Mouse (Mus musculus) stomach, postnatal 0 days (tissue): Measurements from ENCODE around the gene Fus. TPM values are rescaled to one million over a fixed set of nuclear protein-coding genes. Genes with fewer than 3 reads are reported as not detected.

Experiments
- ATAC-seq: fragments of 200-750 bp; cut with Nextera tagmentation; 2 replicates; pipeline ENCODE4 v1.8.0; 2017; ENCODE audit not compliant: low FRiP score, low TSS enrichment
- DNase-seq: peaks from one replicate; pipeline ENCODE4 v3.0.0-alpha.2; 2016; ENCODE audit warnings: low spot score
- H3K27ac ChIP-seq: fragments of 300-500 bp; sonication (generic); replicated peaks from 2 replicates; pipeline ENCODE4 v1.5.1; 2014; ENCODE audit warnings: mild to moderate bottlenecking, control low read depth
- H3K27me3 ChIP-seq: fragments of 300-500 bp; sonication (generic); 2 replicates; pipeline ENCODE4 v1.6.1; 2014; ENCODE audit warnings: low read length; ENCODE audit not compliant: control insufficient read depth, insufficient read depth
- H3K36me3 ChIP-seq: fragments of 300-500 bp; sonication (generic); 2 replicates; pipeline ENCODE4 v1.6.1; 2014; ENCODE audit warnings: low read length, mixed read lengths; ENCODE audit not compliant: control insufficient read depth, insufficient read depth
- H3K4me1 ChIP-seq: fragments of 300-500 bp; sonication (generic); replicated peaks from 2 replicates; pipeline ENCODE4 v1.6.1; 2014; ENCODE audit warnings: antibody characterized with exemption; ENCODE audit not compliant: control insufficient read depth, insufficient read depth
- H3K4me2 ChIP-seq: fragments of 300-500 bp; sonication (generic); replicated peaks from 2 replicates; pipeline ENCODE4 v1.6.1; 2014; ENCODE audit warnings: low read depth, mild to moderate bottlenecking, control low read depth, moderate library complexity
- H3K4me3 ChIP-seq: fragments of 300-500 bp; sonication (generic); 2 replicates; pipeline ENCODE4 v1.5.1; 2014; ENCODE audit warnings: low read depth, low read length, control low read depth
- H3K9ac ChIP-seq: fragments of 300-500 bp; sonication (generic); 2 replicates; pipeline ENCODE4 v1.6.1; 2014; ENCODE audit warnings: mild to moderate bottlenecking, low read length, control low read depth, mixed read lengths
- H3K9me3 ChIP-seq: fragments of 300-500 bp; sonication (generic); 2 replicates; pipeline ENCODE4 v1.6.1; 2016; ENCODE audit warnings: low read length; ENCODE audit not compliant: control insufficient read depth
- CTCF ChIP-seq: IDR thresholded peaks from 2 replicates; pipeline ENCODE4 v1.5.1; 2016; ENCODE audit warnings: antibody characterized with exemption, low read depth, mild to moderate bottlenecking, moderate library complexity
- EP300 ChIP-seq: optimal IDR thresholded peaks from 2 replicates; pipeline ENCODE3; 2016; ENCODE audit warnings: antibody characterized with exemption
- WGBS: fragments of 180-500 bp; shearing (Covaris S2); extraction: QIAGEN DNeasy Blood & Tissue Kit; methylation state at CpG from one replicate; pipeline ENCODE4 v1.1.7; 2014; 5-methylcytosine and 5-hydroxymethylcytosine counted together
- polyA plus RNA-seq: library from polyadenylated mRNA; unstranded; fragments of >200 nt; fragmentation: Nextera tagmentation; extraction: Ambion mirVana; gene quantifications from 2 replicates; pipeline ENCODE4 v1.2.1, GENCODE M21; 2015

Gene Fus
- polyA plus RNA-seq, 1 experiment from 2014 or later: 130 TPM

GRCm38 (mm10) chr7:128023565-128023964 is 56.3 kb downstream of the Fus start:
- H3K4me2 ChIP-seq: no peak overlapping the region
- no peaks in the 10 kb centered on the region for H3K9me3 ChIP-seq
- no peaks in the 10 kb centered on the region for H3K4me1 ChIP-seq
- WGBS: 84% methylated on average over 4 of the region's 4 CpGs
- H3K4me3 ChIP-seq: no peak overlapping the region
- TF ChIP-seq EP300 (no peak), CTCF (no peak)
- no peak for ATAC-seq
- no peaks in the 10 kb centered on the region for H3K36me3 ChIP-seq
- no peak for DNase-seq
- H3K27me3 ChIP-seq: no peaks in the 10 kb centered on the region
- no peak overlapping the region for H3K9ac ChIP-seq
- H3K27ac ChIP-seq: no peak overlapping the region

- Histone ChIP-seq H3K9ac (no peak overlapping the region), H3K9me3 (no peaks in the 10 kb centered on the region), H3K27ac (peak overlapping the region; percentile 61; the same call in 1 of the 2 replicates), H3K36me3 (no peaks in the 10 kb centered on the region), H3K4me1 (no peaks in the 10 kb centered on the region), H3K4me3 (no peak overlapping the region), H3K27me3 (no peaks in the 10 kb centered on the region), H3K4me2 (no peak overlapping the region)
- DNase-seq (no peak), ATAC-seq (no peak)
- WGBS: 76% methylated on average over 9 of the region's 9 CpGs
- TF ChIP-seq CTCF (no peak), EP300 (no peak)
These were observed 57.1 kb downstream of the Fus start for GRCm38 (mm10) chr7:128024364-128024763.

GRCm38 (mm10) chr7:128024932-128025331 is 57.7 kb downstream of the Fus start:
- Histone ChIP-seq H3K4me1 (no peaks in the 10 kb centered on the region), H3K4me3 (no peak overlapping the region), H3K27me3 (no peaks in the 10 kb centered on the region), H3K4me2 (no peak overlapping the region), H3K36me3 (no peaks in the 10 kb centered on the region), H3K9ac (no peak overlapping the region), H3K9me3 (no peaks in the 10 kb centered on the region), H3K27ac (peak overlapping the region; percentile 61)
- peak; percentile 31; the same call in 1 of the 2 replicates for ATAC-seq
- no peak for TF ChIP-seq EP300
- no peak for DNase-seq
- 64% methylated on average over 4 of the region's 4 CpGs for WGBS

- Histone ChIP-seq H3K9ac (no peak overlapping the region), H3K4me2 (no peak overlapping the region), H3K4me3 (no peak overlapping the region), H3K4me1 (no peaks in the 10 kb centered on the region), H3K27ac (peak overlapping the region; percentile 61; the same call in 1 of the 2 replicates), H3K9me3 (no peaks in the 10 kb centered on the region), H3K36me3 (no peaks in the 10 kb centered on the region), H3K27me3 (no peaks in the 10 kb centered on the region)
- WGBS: 59% methylated on average over 4 of the region's 4 CpGs
- TF ChIP-seq EP300: no peak
- TF ChIP-seq CTCF: no peak
- ATAC-seq (0 out of 2 replicates have a peak, but pooled peaks have one; percentile 6), DNase-seq (no peak)
These were observed 58.1 kb downstream of the Fus start for GRCm38 (mm10) chr7:128025381-128025780.

- Histone ChIP-seq H3K27ac (peak overlapping the region; percentile 69), H3K9ac (no peak overlapping the region), H3K36me3 (no peaks in the 10 kb centered on the region), H3K27me3 (no peaks in the 10 kb centered on the region), H3K4me1 (no peaks in the 10 kb centered on the region), H3K9me3 (no peaks in the 10 kb centered on the region), H3K4me3 (no peak overlapping the region), H3K4me2 (no peak overlapping the region)
- ATAC-seq: peak; percentile 88
- DNase-seq: peak; percentile 73
- 37% methylated on average over 9 of the region's 9 CpGs for WGBS
- TF ChIP-seq CTCF (no peak), EP300 (no peak)
These were observed 64.2 kb downstream of the Fus start for GRCm38 (mm10) chr7:128031403-128031976.

- Histone ChIP-seq H3K27me3 (no peaks in the 10 kb centered on the region), H3K9ac (no peak overlapping the region)
- WGBS: 61% methylated on average over 5 of the region's 5 CpGs
These were observed 65.2 kb downstream of the Fus start for GRCm38 (mm10) chr7:128032290-128032988.

More at GRCm38 (mm10) chr7:128032290-128032988, 65.2 kb downstream of the Fus start:
- DNase-seq: peak; percentile 46
- H3K27ac ChIP-seq: peak overlapping the region; percentile 69
- ATAC-seq: peak; percentile 75
- no peak for TF ChIP-seq CTCF
- TF ChIP-seq EP300: no peak
- H3K4me1 ChIP-seq: no peaks in the 10 kb centered on the region
- H3K36me3 ChIP-seq: no peaks in the 10 kb centered on the region
- H3K4me3 ChIP-seq: no peak overlapping the region
- no peaks in the 10 kb centered on the region for H3K9me3 ChIP-seq
- H3K4me2 ChIP-seq: no peak overlapping the region
